In genomic region chr2:168911527-168911926, GRCm38 (mm10) we compare ENCODE assay signal across 10 mouse cellular contexts. TPM values are rescaled to one million over a fixed set of nuclear protein-coding genes. Genes with fewer than 3 reads are reported as not detected.
DNase-seq lines count a peak whose midpoint lies in the region; ATAC-seq and TF ChIP-seq lines count a peak whose summit lies in the region.
"Had no signal": no experiment of that assay in that cellular context is flagged by ENCODE, and none has a peak within 500 bp of the region (broad histone marks: within the 10 kb centered on the region; RNA-seq: fewer than 3 reads in every experiment).

No protein-coding gene starts in this region.

- WGBS in heart, embryonic 14.5 days: 3% methylated on average over 19 of the region's 19 CpGs
- WGBS in embryonic facial prominence, embryonic 10.5 days: 3% methylated on average over 19 of the region's 19 CpGs
- WGBS in hindbrain, postnatal 0 days: 3% methylated on average over 19 of the region's 19 CpGs

- no peak for ATAC-seq in heart, embryonic 14.5 days (ENCODE audit: insufficient number of reproducible peaks, insufficient read depth, low FRiP score, low read depth)
- no peak for ATAC-seq in hindbrain, postnatal 0 days
- ATAC-seq in frontal cortex, adult (ENCODE audit: low TSS enrichment): no peak

- H3K4me1 ChIP-seq in heart, embryonic 14.5 days (ENCODE audit: control insufficient read depth in 2 of 2, insufficient read depth in 2 of 2, low read length in 2 of 2): peaks cover 5 to 14% of the 10 kb centered on the region in 2 experiments; a peak in 3 of 4 replicates
- peaks cover 42% of the 10 kb centered on the region for H3K4me1 ChIP-seq in embryonic facial prominence, embryonic 10.5 days
- peaks cover 3% of the 10 kb centered on the region; the same call in 1 of the 2 replicates for H3K4me1 ChIP-seq in hindbrain, postnatal 0 days (ENCODE audit: insufficient read depth, low read length)

- no peaks in the 10 kb centered on the region; the same call in 1 of the 2 replicates for H3K9me3 ChIP-seq in heart, embryonic 14.5 days (ENCODE audit: control insufficient read depth, low read length)
- no peaks in the 10 kb centered on the region for H3K9me3 ChIP-seq in embryonic facial prominence, embryonic 10.5 days
- no peaks in the 10 kb centered on the region for H3K9me3 ChIP-seq in hindbrain, postnatal 0 days (ENCODE audit: low read length)

- H3K9ac ChIP-seq in heart, embryonic 14.5 days (ENCODE audit: low read length): no peak overlapping the region
- 0 out of 2 replicates have a peak overlapping the region, but pooled peaks have one; percentile 48 for H3K9ac ChIP-seq in hindbrain, postnatal 0 days (replicated peaks; ENCODE audit: low read length)

- no peak for DNase-seq in heart, postnatal 14 days
- peak; percentile 46 for DNase-seq in embryonic facial prominence, embryonic 10.5 days (ENCODE audit: low spot score)
- peak; percentile 27 for DNase-seq in hindbrain, postnatal 0 days (ENCODE audit: low spot score)
- peak; percentile 29 for DNase-seq in neural tube, embryonic 10.5 days (ENCODE audit: extremely low spot score, low spot score)
- DNase-seq in gastrocnemius, adult 18-20 months (ENCODE audit: low spot score): no peak
- DNase-seq in thymus, postnatal 0 days (ENCODE audit: low spot score): no peak
- DNase-seq: gastrocnemius, adult 2 months had no signal

- no peak overlapping the region for H3K27ac ChIP-seq in heart, embryonic 14.5 days (replicated peaks in 1 of 2; ENCODE audit: control insufficient read depth in 1 of 2, insufficient read depth in 1 of 2, low read depth in 2 of 2, low read length in 2 of 2)
- H3K27ac ChIP-seq in embryonic facial prominence, embryonic 10.5 days (replicated peaks): no peak overlapping the region
- no peak overlapping the region for H3K27ac ChIP-seq in hindbrain, postnatal 0 days
- H3K27ac ChIP-seq: gastrocnemius, adult 2 months had no signal

- no peak for TF ChIP-seq CTCF in hindbrain, postnatal 0 days (IDR thresholded peaks at IDR 0.05; ENCODE audit: low read depth)

- H3K27me3 ChIP-seq in heart, embryonic 14.5 days (ENCODE audit: control insufficient read depth, insufficient read depth, low read length): peaks cover 47% of the 10 kb centered on the region
- H3K27me3 ChIP-seq in embryonic facial prominence, embryonic 10.5 days (replicated peaks; ENCODE audit: low read depth, poor library complexity, severe bottlenecking): peaks cover 64% of the 10 kb centered on the region
- peaks cover 24% of the 10 kb centered on the region; the same call in 1 of the 2 replicates for H3K27me3 ChIP-seq in hindbrain, postnatal 0 days (ENCODE audit: insufficient read depth, low read length)
- H3K27me3 ChIP-seq: CH12.LX had no signal

- H3K4me2 ChIP-seq in heart, embryonic 14.5 days (ENCODE audit: low read length): peak overlapping the region; percentile 93
- H3K4me2 ChIP-seq in hindbrain, postnatal 0 days (ENCODE audit: low read depth, low read length): peak overlapping the region; percentile 97

- peak overlapping the region; percentile 40 to 49 for H3K4me3 ChIP-seq in heart, embryonic 14.5 days (ENCODE audit: control insufficient read depth in 1 of 2, insufficient read depth in 1 of 2, low read depth in 1 of 2, low read length in 2 of 2)
- peak overlapping the region; percentile 65 for H3K4me3 ChIP-seq in embryonic facial prominence, embryonic 10.5 days
- H3K4me3 ChIP-seq in hindbrain, postnatal 0 days (ENCODE audit: low read length): peak overlapping the region; percentile 55

- H3K36me3 ChIP-seq in heart, embryonic 14.5 days (ENCODE audit: control insufficient read depth, insufficient read depth, low read length): no peaks in the 10 kb centered on the region
- no peaks in the 10 kb centered on the region for H3K36me3 ChIP-seq in embryonic facial prominence, embryonic 10.5 days (replicated peaks)
- no peaks in the 10 kb centered on the region for H3K36me3 ChIP-seq in hindbrain, postnatal 0 days (ENCODE audit: insufficient read depth, low read length)

- intact Hi-C loops in heart, postnatal 14 days (cut with DNase I): no loop called here

RNA-seq across cellular contexts. Expression of gene Zfp64, which starts 43.9 kb away (rescaled TPM):
- 15.3 and 15.7 TPM in 2 replicates for polyA plus RNA-seq in heart, embryonic 14.5 days (2014; fragmentation: Nextera tagmentation; extraction: Ambion mirVana)
- total RNA-seq in heart, postnatal 14 days (2021): 1 to 10 TPM; 8.7 to 8.9 TPM
- polyA plus RNA-seq in embryonic facial prominence, embryonic 10.5 days (2016; fragmentation: Nextera tagmentation; extraction: Ambion mirVana): 44.6 and 47.4 TPM in 2 replicates
- 32.1 and 44.3 TPM in 2 replicates for total RNA-seq in hindbrain, postnatal 0 days (2014; rRNA removed)
- 24.9 and 27.5 TPM in 2 replicates for polyA plus RNA-seq in hindbrain, postnatal 0 days (2015; fragmentation: Nextera tagmentation; extraction: Ambion mirVana)
- 1 to 10 TPM; 7.4 to 7.6 TPM for total RNA-seq in gastrocnemius, adult 18-20 months (2021)
- 33.8 and 35.0 TPM in 2 replicates for polyA plus RNA-seq in thymus, postnatal 0 days (2015; fragmentation: Nextera tagmentation; extraction: Ambion mirVana)

Comparison
In these comparisons a context has a peak if more than half of its experiments do, and no peak if none do; other contexts are left out.
1. DNase-seq: peak in embryonic facial prominence, embryonic 10.5 days (single experiment), hindbrain, postnatal 0 days (single experiment) and neural tube, embryonic 10.5 days (single experiment); none in heart, postnatal 14 days (0 of 2), gastrocnemius, adult 18-20 months (single experiment) and thymus, postnatal 0 days (single experiment).
2. Peak in every context shown above with its lines, with median percentiles within 50 percentile points of each other: H3K4me3 ChIP-seq.